Comparison of ENCODE assay signal across 9 mouse cellular contexts in the genomic region with DNA sequence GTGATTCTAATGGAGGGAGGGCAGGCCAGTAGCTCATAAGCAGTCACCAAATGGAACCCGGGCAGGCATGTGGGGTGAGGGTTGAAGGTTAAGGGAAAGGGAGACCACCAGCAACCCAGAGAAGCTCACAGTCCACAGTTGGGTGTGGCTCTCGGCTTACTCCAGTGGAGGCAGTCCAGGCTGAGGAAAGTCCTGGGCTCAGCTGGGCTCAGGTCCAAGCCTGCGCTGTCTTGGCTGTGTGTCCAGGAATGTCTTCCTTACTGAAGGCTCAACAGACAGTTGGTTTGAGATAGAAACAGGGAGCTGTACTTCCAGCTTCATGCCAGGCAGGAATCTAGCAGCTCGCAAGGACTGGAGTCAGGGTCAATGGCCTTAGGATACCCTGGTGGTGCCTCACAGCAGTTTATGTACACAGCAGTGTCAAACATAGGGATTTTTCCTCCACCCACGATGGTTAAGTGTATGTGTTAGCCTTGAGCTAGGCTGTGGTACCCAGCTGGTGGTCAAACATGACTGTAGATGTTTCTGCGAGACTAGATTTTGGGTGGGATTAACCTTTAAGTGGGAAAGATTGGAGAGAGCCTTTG.
A peak's percentile ranks its signal among the peaks of the same experiment; 100 is the strongest.
DNase-seq lines count a peak whose midpoint lies in the region; ATAC-seq lines count a peak whose summit lies in the region.
"Had no signal": no experiment of that assay in that cellular context is flagged by ENCODE, and none has a peak within 500 bp of the region (broad histone marks: within the 10 kb centered on the region; RNA-seq: fewer than 3 reads in every experiment).

No protein-coding gene starts in this region.

- no peak overlapping the region for H3K27ac ChIP-seq in midbrain, embryonic 10.5 days (replicated peaks)
- H3K27ac ChIP-seq: liver, embryonic 13.5 days had no signal

- no peaks in the 10 kb centered on the region for H3K36me3 ChIP-seq in midbrain, embryonic 10.5 days
- H3K36me3 ChIP-seq: liver, embryonic 13.5 days had no signal

- ATAC-seq in megakaryocyte, adult 5-6 weeks (ENCODE audit: poor library complexity, severe bottlenecking), result no peak

- peaks cover 13% of the 10 kb centered on the region for H3K4me1 ChIP-seq in midbrain, embryonic 10.5 days
- H3K4me1 ChIP-seq: liver, embryonic 13.5 days had no signal

- H3K9me3 ChIP-seq in midbrain, embryonic 10.5 days (replicated peaks), result no peaks in the 10 kb centered on the region
- H3K9me3 ChIP-seq: liver, embryonic 13.5 days had no signal

- H3K27me3 ChIP-seq in midbrain, embryonic 10.5 days (ENCODE audit: low read depth, poor library complexity, severe bottlenecking), result peaks cover 22% of the 10 kb centered on the region

- H3K4me3 ChIP-seq in midbrain, embryonic 10.5 days, result no peak overlapping the region
- H3K4me3 ChIP-seq: liver, embryonic 13.5 days had no signal

- intact Hi-C loops in heart, postnatal 25 days (cut with DNase I), result no loop called here

- DNase-seq in cerebellum, postnatal 14 days, result peak; percentile 71 to 74
- no peak for DNase-seq in cerebellum, adult 18-20 months
- peak; percentile 95 for DNase-seq in NIH3T3 (ENCODE audit: low read depth)
- peak; percentile 20 for DNase-seq in heart, postnatal 25 days (ENCODE audit: low spot score)
- peak; percentile 48 for DNase-seq in lung, postnatal 25 days (ENCODE audit: low spot score)
- DNase-seq in frontal cortex, postnatal 36 days (ENCODE audit: low spot score in 2 of 2), result no peak
- DNase-seq in midbrain, embryonic 10.5 days (ENCODE audit: low spot score), result no peak
- DNase-seq: liver, embryonic 13.5 days had no signal

- WGBS in midbrain, embryonic 10.5 days, result 80% methylated on average over 6 of the region's 6 CpGs

Comparison
In these comparisons a context has a peak if more than half of its experiments do, and no peak if none do; other contexts are left out.
1. DNase-seq: peak in cerebellum, postnatal 14 days (2 of 2), NIH3T3 (single experiment), heart, postnatal 25 days (single experiment) and lung, postnatal 25 days (single experiment); none in cerebellum, adult 18-20 months (0 of 2), frontal cortex, postnatal 36 days (0 of 2) and midbrain, embryonic 10.5 days (single experiment).